9 mouse cellular contexts compared by ENCODE assay signal in the genomic region with DNA sequence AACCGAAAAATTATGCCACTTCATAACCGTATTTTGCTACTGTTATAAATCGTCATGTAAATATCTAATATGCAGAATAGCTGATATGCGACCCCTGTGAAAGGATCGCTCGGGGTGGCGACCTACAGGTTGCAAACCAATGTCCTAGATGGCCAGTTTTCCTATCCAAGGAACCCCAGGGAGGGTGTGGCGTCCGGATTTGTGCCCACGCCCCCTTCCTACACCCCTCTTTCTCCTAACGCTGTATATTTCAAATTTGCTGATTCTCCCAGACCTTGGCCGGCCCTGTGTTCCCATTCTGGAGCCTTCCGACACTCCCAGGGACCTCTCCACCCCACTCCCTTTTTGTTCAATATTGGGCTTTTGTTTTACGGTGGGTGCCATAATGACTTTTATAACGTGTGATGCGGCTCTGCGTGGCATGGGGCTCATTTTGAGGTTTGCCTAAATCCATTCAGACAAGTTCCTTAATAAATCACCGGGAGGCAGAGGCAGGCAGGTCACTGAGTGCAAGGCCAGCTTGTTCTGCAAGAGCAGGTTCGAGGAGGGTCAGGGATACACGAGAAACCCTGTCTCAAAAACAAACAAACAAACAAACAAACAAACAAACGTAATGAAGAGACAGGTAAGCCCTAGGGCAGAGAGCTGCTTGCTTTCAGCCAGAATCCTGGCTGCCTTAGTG. TPM values are rescaled to one million over a fixed set of nuclear protein-coding genes. Genes with fewer than 3 reads are reported as not detected.
DNase-seq lines count a peak whose midpoint lies in the region; ATAC-seq lines count a peak whose summit lies in the region.
"Had no signal": no experiment of that assay in that cellular context is flagged by ENCODE, and none has a peak within 500 bp of the region (broad histone marks: within the 10 kb centered on the region; RNA-seq: fewer than 3 reads in every experiment).

No protein-coding gene starts in this region.

- DNase-seq in cerebellum, adult 9-11 months = peak; percentile 58
- no peak for DNase-seq in cerebellum, postnatal 25 days
- DNase-seq in thymus, postnatal 4 days = peak; percentile 28
- DNase-seq in thymus, postnatal 25 days = no peak
- no peak for DNase-seq in adrenal gland, postnatal 25 days
- no peak for DNase-seq in cerebellum, postnatal 4 days (ENCODE audit: low spot score in 2 of 2)
- DNase-seq in adrenal gland, postnatal 10 days = no peak
- DNase-seq: cerebellum, adult 11 months had no signal

- H3K4me1 ChIP-seq in liver, embryonic 12.5 days = peaks cover 44% of the 10 kb centered on the region

- ATAC-seq in liver, embryonic 12.5 days = no peak

- peak overlapping the region; percentile 77 for H3K27ac ChIP-seq in liver, embryonic 12.5 days

- no peaks in the 10 kb centered on the region for H3K9me3 ChIP-seq in liver, embryonic 12.5 days (replicated peaks)

- peak overlapping the region; percentile 73 for H3K4me3 ChIP-seq in liver, embryonic 12.5 days

- peaks cover 9% of the 10 kb centered on the region; the same call in 1 of the 2 replicates for H3K36me3 ChIP-seq in liver, embryonic 12.5 days

- peak overlapping the region; percentile 94 for H3K4me2 ChIP-seq in liver, embryonic 12.5 days

- H3K9ac ChIP-seq in liver, embryonic 12.5 days = peak overlapping the region; percentile 73

- peaks cover 6% of the 10 kb centered on the region; the same call in 1 of the 2 replicates for H3K27me3 ChIP-seq in liver, embryonic 12.5 days (replicated peaks)

- 25% methylated on average over 21 of the region's 21 CpGs for WGBS in liver, embryonic 12.5 days (ENCODE audit: insufficient replicate concordance)

RNA-seq across cellular contexts. Expression of gene Aldh4a1, which starts 0.9 kb away (rescaled TPM):
- 49.4 and 52.0 TPM in 2 replicates for polyA plus RNA-seq in liver, embryonic 12.5 days (2016; fragmentation: Nextera tagmentation; extraction: Ambion mirVana)
- 124 and 138 TPM in 2 replicates for total RNA-seq in adrenal gland, postnatal 25 days (2021)
- total RNA-seq in adrenal gland, postnatal 10 days (2021) = 10 to 100 TPM; 62.7 to 84.6 TPM

RNA-seq across cellular contexts. Expression of gene Gm21969, which starts 20.6 kb away (rescaled TPM):
- not detected in 2 replicates for polyA plus RNA-seq in liver, embryonic 12.5 days (2016; fragmentation: Nextera tagmentation; extraction: Ambion mirVana)
- not detected in 2 replicates for total RNA-seq in adrenal gland, postnatal 25 days (2021)
- total RNA-seq in adrenal gland, postnatal 10 days (2021) = not detected

RNA-seq across cellular contexts. Expression of gene Tas1r2, which starts 29.8 kb away (rescaled TPM):
- not detected in 2 replicates for polyA plus RNA-seq in liver, embryonic 12.5 days (2016; fragmentation: Nextera tagmentation; extraction: Ambion mirVana)
- total RNA-seq in adrenal gland, postnatal 25 days (2021) = not detected in 2 replicates
- total RNA-seq in adrenal gland, postnatal 10 days (2021) = not detected

Comparison
In these comparisons a context has a peak if more than half of its experiments do, and no peak if none do; other contexts are left out.
1. DNase-seq: peak in cerebellum, adult 9-11 months (single experiment) and thymus, postnatal 4 days (single experiment); none in cerebellum, postnatal 25 days (0 of 2), thymus, postnatal 25 days (single experiment), adrenal gland, postnatal 25 days (single experiment), cerebellum, postnatal 4 days (0 of 2) and adrenal gland, postnatal 10 days (single experiment).